Mouse (Mus musculus): Measurements from ENCODE around the gene Zfp292. TPM values are rescaled to one million over a fixed set of nuclear protein-coding genes. Genes with fewer than 3 reads are reported as not detected.
"Not testable (repeated sequence)": the region's sequence is repeated elsewhere in the genome, so short reads cannot be mapped to it uniquely, and the experiment has no call there.

The Zfp292 gene
- total RNA-seq (2021), result 10 to 100 TPM; 24.0 to 29.4 TPM

DNA sequence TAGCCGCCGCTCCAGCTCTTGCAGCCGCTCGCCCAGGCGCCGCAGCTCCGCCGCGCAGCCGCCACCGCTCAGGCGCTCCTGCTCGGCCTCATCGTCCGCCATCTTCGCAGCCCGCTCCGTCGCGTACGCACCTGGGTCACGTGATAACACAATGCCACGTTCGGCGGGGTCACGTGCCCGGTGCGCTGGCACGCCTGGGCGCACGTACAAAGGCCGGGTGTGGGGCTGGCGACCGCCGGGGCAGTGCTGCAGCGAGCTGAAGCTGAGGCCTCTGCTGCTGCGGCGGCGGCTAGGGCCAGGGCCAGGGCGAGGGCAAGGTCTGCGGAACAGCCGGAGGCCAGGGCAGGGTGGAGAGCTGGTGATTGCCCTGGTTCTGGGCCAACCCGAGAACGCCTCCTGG, at the start of gene Zfp292:
Zfp292 (minus strand) TSS at position 143 of the 400 bp plus-strand sequence.
- intact Hi-C loops (cut with DNase I), result loop anchor here (5.0 to 10.0 kb wide), 2 partner anchors 61 to 108 kb away; partner anchors contain the start of gene Smim8
- peak; percentile 95 to 96 for DNase-seq (ENCODE audit: low spot score in 2 of 2)

DNA sequence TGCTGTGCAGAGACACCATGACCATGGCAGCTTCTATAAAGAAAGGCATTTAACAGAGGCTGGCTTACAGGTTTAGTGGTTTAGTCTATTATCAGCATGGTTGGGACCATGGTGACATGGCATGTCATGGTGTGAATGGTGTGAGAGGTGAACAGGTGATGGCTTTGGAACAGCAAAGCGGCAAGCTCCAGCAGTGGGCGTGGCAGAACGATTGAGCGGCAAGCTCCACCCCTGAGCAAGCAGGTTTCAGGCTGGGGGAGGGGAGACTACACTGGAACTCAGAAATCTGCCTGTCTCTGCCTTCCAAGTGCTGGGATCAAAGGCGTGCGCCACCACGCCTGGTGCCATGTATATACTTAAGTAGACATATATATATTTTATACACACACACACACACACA, 45.6 kb upstream of the Zfp292 start:
- intact Hi-C loops (cut with DNase I), result loop anchor here (10.0 kb wide), 1 partner anchor 244 kb away; the partner anchor contains the start of gene Slc35a1
- not testable (repeated sequence) for DNase-seq (ENCODE audit: low spot score in 2 of 2)

DNA sequence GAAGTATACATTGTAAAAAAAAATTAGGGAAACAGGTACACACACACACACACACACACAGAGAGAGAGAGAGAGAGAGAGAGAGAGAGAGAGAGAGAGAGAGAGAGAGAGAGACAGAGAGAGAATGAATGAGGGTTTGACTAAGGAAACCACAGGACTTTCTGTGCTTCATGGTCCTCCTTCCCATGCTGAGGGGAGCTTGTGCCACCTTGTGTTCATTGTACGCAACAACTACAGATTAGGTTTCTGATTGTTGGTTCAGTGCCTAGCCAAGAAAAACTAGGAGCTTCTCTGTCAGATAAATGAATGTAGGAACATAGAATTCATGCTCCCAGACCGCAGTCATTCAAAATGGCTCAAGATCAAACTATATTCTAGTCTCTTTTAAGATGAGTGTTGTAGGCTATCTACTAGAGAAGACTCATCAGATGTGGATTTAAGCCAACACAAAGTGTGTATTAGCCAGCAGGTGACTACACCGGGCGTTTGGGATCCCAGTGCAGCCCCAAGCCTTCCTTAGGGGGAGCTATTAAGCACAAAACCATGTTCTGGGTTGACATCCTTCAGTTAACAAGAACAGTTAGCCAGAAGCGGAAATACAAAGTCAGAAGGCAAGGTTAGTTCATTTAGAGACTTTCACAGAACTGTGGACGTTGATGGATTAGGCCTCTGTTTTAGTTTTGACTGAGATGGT, 39.6 kb upstream of the Zfp292 start:
- peak in 1 of 2 experiments; percentile 45 for DNase-seq (ENCODE audit: low spot score in 2 of 2)
- intact Hi-C loops (cut with DNase I), result loop anchor here (5.0 to 10.0 kb wide), 2 partner anchors 140 to 238 kb away; partner anchors contain the start of gene Slc35a1

DNA sequence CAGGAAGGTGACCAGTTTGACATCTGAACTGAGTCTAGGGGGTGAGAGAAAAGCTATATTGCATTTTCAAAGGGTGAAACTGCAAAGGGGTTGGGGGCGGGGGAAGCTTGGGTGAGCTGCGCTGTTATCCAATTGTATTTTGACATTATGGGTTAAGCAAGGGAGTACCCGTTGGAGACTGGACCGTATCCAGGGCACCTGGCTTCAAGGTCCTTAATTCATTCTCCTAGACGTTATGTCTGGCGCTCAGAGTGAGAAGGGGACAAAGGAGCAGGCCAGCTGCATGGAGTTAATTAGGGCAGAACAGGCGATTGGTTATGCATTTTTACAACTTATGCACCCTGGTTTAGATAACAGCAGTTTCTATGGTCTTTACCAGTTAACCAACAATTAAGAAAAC, 34.6 kb upstream of the Zfp292 start:
- intact Hi-C loops (cut with DNase I), result no loop called here
- DNase-seq (ENCODE audit: low spot score in 2 of 2), result no peak

DNA sequence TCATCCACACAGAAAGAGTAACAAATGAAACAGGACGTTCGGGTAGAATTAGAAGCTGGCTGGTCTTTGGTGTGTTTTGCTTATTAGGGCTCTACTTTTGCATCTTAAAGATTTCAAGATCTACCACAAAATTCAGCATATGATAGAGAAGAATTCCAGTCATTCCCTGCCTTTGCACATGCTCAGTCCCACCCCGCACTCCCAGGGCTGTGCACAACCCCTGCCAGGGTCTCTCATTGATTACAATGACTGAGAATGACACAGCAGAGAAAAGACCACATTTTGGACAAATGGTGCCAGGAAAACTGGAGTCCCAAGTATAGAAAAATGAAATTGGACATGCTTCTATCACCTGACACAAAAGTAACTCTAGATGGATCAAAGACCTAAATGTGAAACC, 29.4 kb upstream of the Zfp292 start:
- DNase-seq (ENCODE audit: low spot score in 2 of 2), result no peak
- intact Hi-C loops (cut with DNase I), result no loop called here

- intact Hi-C loops (cut with DNase I), result no loop called here
- DNase-seq (ENCODE audit: low spot score in 2 of 2), result no peak
Observed at GRCm38 (mm10) chr4:34911401-34911800, 28.6 kb upstream of the Zfp292 start.

DNA sequence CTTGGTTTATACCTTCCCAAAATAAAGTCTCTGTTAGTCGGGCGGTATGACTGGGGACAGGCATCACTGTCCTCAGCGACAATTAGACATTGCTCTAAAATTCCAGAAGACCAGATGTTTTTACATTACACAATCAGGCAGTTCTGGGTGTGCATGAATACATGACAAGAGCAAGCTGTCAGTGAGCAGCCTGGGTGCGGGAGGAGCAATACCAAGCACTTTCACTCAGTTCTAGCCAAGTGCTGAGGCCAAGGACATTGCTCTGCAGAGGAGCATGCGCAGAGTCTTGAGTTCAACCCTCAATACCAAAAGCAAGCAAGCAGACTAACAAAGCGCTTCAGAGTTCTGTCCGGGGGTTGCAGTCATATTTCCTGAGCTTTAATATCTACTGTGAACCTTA, 25.4 kb upstream of the Zfp292 start:
- intact Hi-C loops (cut with DNase I), result no loop called here
- no peak for DNase-seq (ENCODE audit: low spot score in 2 of 2)

GRCm38 (mm10) chr4:34907026-34907425, 24.3 kb upstream of the Zfp292 start:
- DNase-seq (ENCODE audit: low spot score in 2 of 2), result no peak
- intact Hi-C loops (cut with DNase I), result no loop called here

DNA sequence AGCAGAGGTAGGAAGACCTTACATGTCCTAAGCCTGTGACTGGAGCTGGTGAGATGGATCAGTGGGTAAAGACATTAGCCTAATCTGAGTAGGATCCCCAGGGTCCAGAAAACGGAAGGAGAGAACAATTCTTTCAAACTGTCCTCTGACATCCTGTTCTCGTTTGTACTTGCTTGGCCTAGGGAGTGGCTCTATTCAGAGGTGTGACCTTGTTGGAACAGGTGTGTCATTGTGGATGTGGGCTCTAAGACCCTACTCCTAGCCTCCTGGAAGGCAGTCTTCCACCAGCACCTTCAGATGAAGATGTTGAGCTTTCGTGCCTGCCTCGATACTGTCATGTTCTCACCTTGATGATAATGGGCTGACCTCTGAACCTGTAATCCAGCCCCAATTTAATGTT, 23.4 kb upstream of the Zfp292 start:
- intact Hi-C loops (cut with DNase I), result no loop called here
- DNase-seq (ENCODE audit: low spot score in 2 of 2), result no peak

DNA sequence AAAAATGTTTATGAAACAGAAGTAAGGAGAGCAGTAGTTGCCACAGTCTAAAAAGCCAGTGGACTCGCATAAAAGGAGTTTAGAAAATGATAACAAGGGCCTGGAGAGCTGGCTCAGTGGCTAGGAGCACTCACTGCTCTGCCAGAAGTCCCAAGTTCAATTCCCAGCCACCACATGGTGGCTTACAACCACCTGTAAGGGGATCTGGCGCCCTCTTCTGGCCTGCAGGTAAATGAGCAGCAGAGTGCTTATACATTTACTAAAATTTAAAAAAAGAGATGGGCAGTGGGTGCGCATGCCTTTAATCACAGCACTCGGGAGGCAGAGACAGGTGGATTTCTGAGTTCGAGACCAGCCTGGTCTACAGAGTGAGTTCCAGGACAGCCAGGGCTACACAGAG, 22.6 kb upstream of the Zfp292 start:
- intact Hi-C loops (cut with DNase I), result no loop called here
- DNase-seq (ENCODE audit: low spot score in 2 of 2), result no peak

DNA sequence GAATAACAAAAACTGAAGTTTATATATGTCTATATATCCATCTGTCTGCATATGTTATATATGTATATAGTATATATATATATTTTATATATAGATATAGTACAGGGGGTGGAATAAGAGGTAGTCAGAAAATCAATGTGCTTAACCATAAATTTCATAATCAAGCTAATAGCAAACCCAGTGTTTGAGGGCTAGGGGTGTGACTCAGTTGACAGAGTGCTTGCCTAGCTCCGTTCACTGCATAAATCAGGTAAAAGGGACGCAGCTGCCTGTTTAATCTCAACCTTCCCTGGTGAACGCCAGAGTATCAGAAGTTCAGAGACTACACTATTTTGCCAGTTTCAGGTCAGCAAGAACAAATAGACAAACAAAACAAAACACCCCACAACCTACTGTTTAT, 18.8 kb upstream of the Zfp292 start:
- DNase-seq (ENCODE audit: low spot score in 2 of 2); intact Hi-C loops (cut with DNase I): not testable (repeated sequence)

GRCm38 (mm10) chr4:34901166-34901565, 18.4 kb upstream of the Zfp292 start:
- intact Hi-C loops (cut with DNase I), result no loop called here
- DNase-seq (ENCODE audit: low spot score in 2 of 2), result no peak

GRCm38 (mm10) chr4:34900155-34900554, 17.4 kb upstream of the Zfp292 start:
- no peak for DNase-seq (ENCODE audit: low spot score in 2 of 2)
- intact Hi-C loops (cut with DNase I), result no loop called here

DNA sequence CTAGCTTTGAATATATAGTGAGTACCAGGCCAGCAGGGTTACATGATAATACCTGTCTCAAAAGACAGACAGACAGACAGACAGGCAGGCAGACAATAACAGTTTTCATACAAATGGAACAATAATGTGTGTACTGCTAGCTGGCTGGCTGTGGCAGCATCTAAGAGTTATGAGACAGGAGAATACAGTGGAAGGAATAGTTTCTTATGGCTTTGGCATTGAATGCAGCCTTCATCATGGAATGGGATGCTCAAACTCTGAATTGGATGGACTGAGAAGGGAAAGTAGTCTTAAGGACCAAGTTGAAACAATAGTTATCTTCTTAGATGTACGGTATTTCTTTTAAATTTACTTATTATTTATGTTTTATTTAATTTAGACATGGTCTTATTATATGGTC, 16.6 kb upstream of the Zfp292 start:
- no peak for DNase-seq (ENCODE audit: low spot score in 2 of 2)
- intact Hi-C loops (cut with DNase I), result no loop called here

GRCm38 (mm10) chr4:34898497-34898896, 15.7 kb upstream of the Zfp292 start:
- intact Hi-C loops (cut with DNase I), result no loop called here
- DNase-seq (ENCODE audit: low spot score in 2 of 2), result no peak

GRCm38 (mm10) chr4:34893479-34893878, 10.7 kb upstream of the Zfp292 start, which contains the start of gene Cga:
TSS of gene Cga (plus strand) at chr4:34893779.
- intact Hi-C loops (cut with DNase I), result no loop called here
- DNase-seq (ENCODE audit: low spot score in 2 of 2), result no peak

GRCm38 (mm10) chr4:34889812-34890185, 7.0 kb upstream of the Zfp292 start:
- no peak for DNase-seq (ENCODE audit: low spot score in 2 of 2)
- intact Hi-C loops (cut with DNase I), result loop anchor here (5.0 to 10.0 kb wide), 2 partner anchors 115 to 202 kb away; partner anchors contain the start of genes Slc35a1 and Smim8

GRCm38 (mm10) chr4:34889101-34889811, 6.5 kb upstream of the Zfp292 start:
- intact Hi-C loops (cut with DNase I), result loop anchor here (5.0 to 10.0 kb wide), 2 partner anchors 114 to 202 kb away; partner anchors contain the start of genes Slc35a1 and Smim8

DNA sequence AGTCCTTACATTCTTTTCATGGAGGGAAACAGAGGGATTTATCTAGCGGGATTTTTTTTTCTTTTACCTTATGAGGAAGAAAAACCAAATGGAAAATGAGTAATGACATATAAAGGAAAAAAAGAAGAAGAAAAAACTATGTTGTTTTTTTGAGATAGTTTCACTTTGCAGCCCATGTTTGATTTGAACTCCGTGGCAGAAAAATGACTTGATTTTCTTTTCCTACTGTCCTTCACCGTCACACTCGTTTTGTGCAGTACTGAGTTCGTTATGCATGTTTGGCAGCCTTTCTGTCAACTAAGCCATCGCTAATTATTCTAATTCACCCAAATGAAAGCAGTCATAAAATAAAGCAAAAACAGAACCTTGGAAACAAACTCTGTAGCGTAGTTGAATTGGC, 4.5 kb upstream of the Zfp292 start:
- DNase-seq (ENCODE audit: low spot score in 2 of 2), result no peak
- intact Hi-C loops (cut with DNase I), result loop anchor here (5.0 to 10.0 kb wide), 2 partner anchors 112 to 200 kb away; partner anchors contain the start of genes Slc35a1 and Smim8

More at GRCm38 (mm10) chr4:34889101-34889811, 6.5 kb upstream of the Zfp292 start:
- no peak for DNase-seq (ENCODE audit: low spot score in 2 of 2)

- peak; percentile 84 for DNase-seq (ENCODE audit: low spot score in 2 of 2)
- intact Hi-C loops (cut with DNase I), result loop anchor here (5.0 to 10.0 kb wide), 2 partner anchors 112 to 199 kb away; partner anchors contain the start of genes Slc35a1 and Smim8
Observed at GRCm38 (mm10) chr4:34886490-34887111, 3.8 kb upstream of the Zfp292 start.
